Mouse (Mus musculus): ENCODE data around the gene Tfcp2.
"Not testable (repeated sequence)": the region's sequence is repeated elsewhere in the genome, so short reads cannot be mapped to it uniquely, and the experiment has no call there.

The Tfcp2 gene

GRCm38 (mm10) chr15:100556378-100556777 is 4.6 kb upstream of the Tfcp2 start:
- no peak for DNase-seq (ENCODE audit: low read depth)

DNA sequence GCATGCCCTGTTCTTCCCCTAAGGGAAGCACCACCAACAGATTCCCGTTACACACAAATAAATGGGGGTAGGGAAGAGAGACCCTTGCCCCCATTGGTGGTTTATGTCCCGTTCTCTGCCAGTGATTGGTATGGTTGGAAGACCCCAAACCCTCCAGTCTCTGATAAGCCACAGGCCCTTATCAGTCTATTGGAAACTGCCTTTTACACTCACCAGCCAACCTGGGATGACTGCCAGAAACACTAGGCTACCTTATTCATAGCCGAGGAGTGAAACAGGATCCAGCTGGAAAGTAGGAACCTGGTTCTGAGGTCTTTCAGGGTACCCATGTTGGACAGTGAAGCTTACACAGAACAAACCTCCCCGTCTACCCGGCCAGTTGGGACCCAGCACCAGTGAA is 4.2 kb upstream of the Tfcp2 start:
- no peak for DNase-seq (ENCODE audit: low read depth)

DNA sequence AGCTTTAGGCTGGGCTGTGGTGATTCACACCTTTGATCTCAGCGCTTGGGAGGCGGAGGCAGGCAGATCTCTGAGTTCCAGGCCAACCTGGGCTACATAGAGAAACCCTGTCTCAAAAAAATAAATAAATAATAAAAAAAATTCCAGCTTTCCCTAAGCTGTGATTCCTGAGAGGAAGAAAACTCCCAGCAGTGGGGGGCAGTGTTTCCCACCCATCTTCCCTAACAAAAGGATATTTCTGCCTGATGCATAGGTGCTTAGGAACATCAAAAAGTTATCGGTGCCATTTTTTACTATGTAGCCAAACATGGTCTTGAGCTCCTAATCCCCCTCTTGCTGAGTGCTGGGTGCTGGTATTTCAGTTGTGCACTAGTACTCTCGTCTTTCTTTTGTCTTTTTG is 1.5 kb downstream of the Tfcp2 start:
- DNase-seq (ENCODE audit: low read depth) = no peak

DNA sequence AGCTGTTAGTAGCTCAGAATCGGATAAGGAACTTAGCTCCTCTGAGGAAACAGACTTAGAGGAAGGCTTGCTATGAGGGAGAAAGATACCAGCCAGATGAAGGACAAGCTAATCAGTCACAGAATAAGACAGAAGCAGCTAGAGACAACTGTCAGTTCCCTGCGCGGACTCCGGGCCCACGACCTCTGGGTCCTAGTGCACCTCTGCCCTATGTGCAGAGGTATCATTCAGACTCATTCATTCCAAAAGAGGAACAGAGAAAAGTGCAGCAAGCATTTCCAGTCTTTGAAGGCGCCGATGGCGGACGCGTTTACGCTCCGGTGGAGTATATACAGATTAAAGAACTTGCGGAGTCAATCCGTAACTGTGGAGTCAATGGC is 8.2 kb downstream of the Tfcp2 start:
- DNase-seq (ENCODE audit: low read depth) = not testable (repeated sequence)

GRCm38 (mm10) chr15:100542876-100543650 is 8.7 kb downstream of the Tfcp2 start:
- DNase-seq (ENCODE audit: low read depth) = not testable (repeated sequence)

- DNase-seq (ENCODE audit: low read depth) = no peak
These were observed 10.4 kb downstream of the Tfcp2 start for GRCm38 (mm10) chr15:100541426-100541825.

GRCm38 (mm10) chr15:100541001-100541400 is 10.8 kb downstream of the Tfcp2 start:
- DNase-seq (ENCODE audit: low read depth) = not testable (repeated sequence)

DNA sequence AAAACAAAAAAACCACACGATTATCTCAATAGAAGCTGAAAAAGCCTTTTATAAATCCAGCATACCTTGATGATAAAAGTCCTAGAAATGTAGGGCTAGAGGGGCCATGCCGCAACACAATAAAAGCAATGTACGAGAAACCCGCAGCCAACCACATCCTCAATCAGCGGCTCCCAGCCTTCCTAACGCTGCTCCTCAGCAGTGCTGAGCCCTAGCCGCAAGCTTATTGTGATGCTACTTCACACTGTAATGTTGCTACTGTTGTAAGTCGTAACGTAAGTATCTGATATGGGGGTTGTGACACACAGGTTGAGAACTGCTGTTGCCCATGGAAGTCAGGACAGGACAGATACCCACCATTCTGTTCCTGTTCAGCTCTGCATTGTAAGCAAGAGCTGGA is 12.4 kb downstream of the Tfcp2 start:
- no peak for DNase-seq (ENCODE audit: low read depth)

DNA sequence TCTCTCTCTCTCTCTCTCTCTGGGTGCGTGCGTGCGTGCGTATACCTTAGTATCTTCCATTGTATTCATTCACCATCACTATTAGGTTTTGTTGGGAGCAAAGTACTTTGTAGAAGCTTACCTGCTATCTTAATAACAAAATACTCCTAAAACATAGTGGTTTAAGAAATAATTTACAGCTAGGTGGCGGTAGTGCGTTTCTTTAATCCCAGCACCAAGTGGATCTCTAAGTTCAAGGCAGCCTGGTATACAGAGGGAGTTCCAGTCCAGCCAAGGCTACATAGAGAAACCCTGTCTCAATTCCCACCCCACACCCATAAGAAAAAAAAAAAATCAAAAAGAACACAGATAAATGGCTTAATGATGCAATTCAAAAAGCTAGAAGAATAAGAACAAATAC is 13.9 kb downstream of the Tfcp2 start:
- peak; percentile 53 for DNase-seq (ENCODE audit: low read depth)

GRCm38 (mm10) chr15:100527900-100528299 is 23.9 kb downstream of the Tfcp2 start:
- DNase-seq (ENCODE audit: low read depth) = no peak

- no peak for DNase-seq (ENCODE audit: low read depth)
These were observed 26.4 kb downstream of the Tfcp2 start for GRCm38 (mm10) chr15:100525405-100525804.

- no peak for DNase-seq (ENCODE audit: low read depth)
These were observed 31.5 kb downstream of the Tfcp2 start for GRCm38 (mm10) chr15:100520306-100520705.

- DNase-seq (ENCODE audit: low read depth) = no peak
These were observed 36.7 kb downstream of the Tfcp2 start for GRCm38 (mm10) chr15:100515121-100515520.

GRCm38 (mm10) chr15:100513387-100513786 is 38.4 kb downstream of the Tfcp2 start:
- no peak for DNase-seq (ENCODE audit: low read depth)

DNA sequence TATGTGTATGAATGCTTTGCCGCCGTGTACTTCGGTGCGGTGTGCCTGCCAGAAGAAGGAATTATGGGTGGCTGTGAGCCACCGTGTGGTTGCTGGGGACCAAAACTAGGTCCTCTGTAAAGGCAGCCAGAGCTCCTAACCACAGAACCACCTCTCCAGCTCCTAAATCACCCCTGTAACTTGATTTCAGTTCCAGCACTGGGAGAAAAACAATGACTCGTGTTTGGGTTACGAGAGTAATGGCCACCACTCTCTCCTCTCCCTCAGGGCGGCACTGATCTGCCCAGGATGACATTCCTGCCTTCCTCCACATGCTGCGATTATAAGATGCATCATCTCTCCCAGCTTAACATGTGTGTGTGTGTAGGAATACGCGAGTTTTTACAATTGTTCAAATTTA is 41.7 kb downstream of the Tfcp2 start:
- no peak for DNase-seq (ENCODE audit: low read depth)

DNA sequence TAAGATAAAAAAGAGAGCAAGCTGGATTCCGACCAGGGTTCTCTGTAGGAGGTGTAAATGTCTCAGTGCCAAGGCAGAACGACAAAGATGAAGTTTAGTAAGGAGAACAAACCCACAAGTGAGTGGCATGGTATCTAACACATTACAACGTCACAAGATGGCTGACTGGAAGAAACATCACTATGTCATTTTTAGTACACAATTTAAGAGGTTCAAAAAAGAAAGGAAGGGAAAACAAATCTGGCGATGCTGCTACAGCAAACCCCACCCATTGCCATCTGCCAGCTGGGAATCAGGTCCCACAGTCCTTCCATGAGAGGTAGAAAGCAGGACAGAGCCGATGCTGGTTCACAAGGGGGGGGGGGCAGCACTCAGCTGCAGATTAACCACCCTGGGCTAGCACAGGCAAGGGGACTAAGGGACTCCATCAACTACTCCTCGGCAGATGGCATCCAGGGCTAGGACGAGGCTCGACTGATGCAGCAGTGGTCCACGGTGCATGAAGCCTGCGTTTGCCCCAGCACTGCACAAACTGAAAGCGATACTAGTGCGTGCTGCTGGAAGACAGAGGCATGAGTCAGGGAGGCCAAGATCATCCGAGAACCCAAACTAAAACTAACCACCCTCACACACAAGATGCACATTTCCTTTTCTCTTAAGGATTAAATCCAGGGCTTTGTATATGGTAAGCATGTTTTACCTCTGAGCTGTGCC is 43.2 kb downstream of the Tfcp2 start:
- no peak for DNase-seq (ENCODE audit: low read depth)

GRCm38 (mm10) chr15:100499506-100499905 is 52.3 kb downstream of the Tfcp2 start:
- not testable (repeated sequence) for DNase-seq (ENCODE audit: low read depth)

DNA sequence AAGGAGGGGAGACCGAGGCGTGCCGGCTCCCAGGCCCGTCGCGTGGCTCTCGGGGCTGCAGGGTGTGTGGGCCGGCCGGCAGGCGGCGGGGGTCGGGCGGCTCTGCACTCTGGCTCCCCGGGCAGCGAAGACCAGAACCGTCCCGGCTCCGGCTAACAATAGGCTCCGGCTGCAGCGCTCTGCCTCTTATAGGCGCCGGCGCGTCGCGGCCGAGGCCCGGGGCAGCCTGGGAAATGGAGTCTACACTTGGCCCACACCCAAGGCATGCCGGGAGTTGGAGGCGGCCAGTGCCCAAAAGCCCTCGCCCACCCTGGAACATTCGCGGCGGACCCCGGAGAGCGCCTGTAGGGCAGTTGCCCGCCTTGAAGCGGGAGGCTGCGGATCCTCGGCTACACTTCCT is 56.7 kb downstream of the Tfcp2 start, which contains the start of gene Csrnp2:
Gene Csrnp2 (minus strand): TSS at position 387 of the 400 bp plus-strand sequence.
- DNase-seq (ENCODE audit: low read depth) = peak; percentile 65

DNA sequence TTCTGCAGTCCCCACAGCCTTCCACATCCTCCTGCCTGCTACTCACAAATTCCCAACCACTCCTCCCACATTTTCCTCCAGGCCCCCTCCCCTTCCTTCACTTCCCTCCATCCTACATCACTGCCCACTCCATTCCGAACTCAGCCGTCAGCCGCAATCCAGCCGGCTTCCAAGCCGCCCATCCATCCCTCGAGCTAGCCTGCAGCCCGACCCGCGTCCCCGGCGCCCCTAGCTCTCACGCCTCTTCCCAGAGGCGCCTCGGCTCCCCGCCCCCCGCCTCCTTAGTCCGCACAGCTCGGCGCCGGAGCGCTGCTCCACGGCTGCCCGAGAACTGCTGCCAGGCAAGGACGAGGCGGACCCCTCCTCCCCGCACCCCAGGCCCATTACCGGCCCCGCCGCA is 57.2 kb downstream of the Tfcp2 start:
- no peak for DNase-seq (ENCODE audit: low read depth)

- no peak for DNase-seq (ENCODE audit: low read depth)
These were observed 59.8 kb downstream of the Tfcp2 start for GRCm38 (mm10) chr15:100491966-100492365.

DNA sequence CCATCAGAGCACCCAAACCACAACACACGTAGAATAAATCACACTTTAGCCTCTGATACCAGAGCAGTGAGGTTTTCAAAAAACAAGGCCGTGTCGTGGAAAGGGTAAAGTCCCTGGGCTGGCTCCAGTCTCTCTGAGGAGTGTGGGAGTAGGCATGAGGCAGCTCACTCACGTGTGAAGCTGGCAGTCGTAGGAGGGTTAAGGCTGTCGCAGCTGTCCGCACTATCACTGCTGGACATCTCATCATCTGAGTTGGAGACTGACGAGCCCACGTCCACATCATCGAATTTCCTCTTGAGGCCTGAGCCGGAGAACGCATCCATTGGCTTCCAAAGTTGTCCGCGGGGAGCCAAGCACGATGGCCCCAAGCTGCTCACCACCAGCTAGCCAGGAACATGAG is 62.5 kb downstream of the Tfcp2 start:
- DNase-seq (ENCODE audit: low read depth) = no peak

GRCm38 (mm10) chr15:100488297-100488696 is 63.5 kb downstream of the Tfcp2 start:
- not testable (repeated sequence) for DNase-seq (ENCODE audit: low read depth)

DNA sequence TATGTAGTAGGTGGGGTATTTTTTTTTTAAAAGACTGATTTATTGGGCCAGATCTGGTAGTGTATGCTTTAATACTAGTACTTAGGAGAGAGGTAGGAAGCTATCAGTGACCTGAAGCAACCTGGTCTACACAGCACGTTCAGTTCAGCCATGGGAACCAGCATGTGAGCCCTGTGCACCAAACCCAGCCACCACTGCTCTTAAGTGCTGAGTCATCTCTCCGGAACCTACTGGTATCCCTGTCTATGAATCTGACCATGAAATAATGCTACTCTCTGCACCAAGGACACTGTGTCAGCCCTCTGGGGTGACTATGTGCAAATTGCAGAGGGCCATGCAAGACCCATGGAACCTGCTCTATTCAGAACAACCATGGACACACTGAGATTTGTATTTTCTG is 64.8 kb downstream of the Tfcp2 start:
- DNase-seq (ENCODE audit: low read depth) = no peak
